Mouse (Mus musculus): ENCODE data around the gene Snx14.
"Not testable (repeated sequence)": the region's sequence is repeated elsewhere in the genome, so short reads cannot be mapped to it uniquely, and the experiment has no call there.

Gene Snx14

GRCm38 (mm10) chr9:88438555-88439237, at the start of gene Snx14:
Gene Snx14, minus strand, starts transcription at chr9:88438958.
- DNase-seq (ENCODE audit: low spot score), result peak; percentile 91

- no peak for DNase-seq (ENCODE audit: low spot score)
Measured at GRCm38 (mm10) chr9:88484531-88484930, 45.8 kb upstream of the Snx14 start.

GRCm38 (mm10) chr9:88482829-88483396, 44.2 kb upstream of the Snx14 start:
- peak; percentile 76 for DNase-seq (ENCODE audit: low spot score)

- peak; percentile 86 for DNase-seq (ENCODE audit: low spot score)
Measured at GRCm38 (mm10) chr9:88482230-88482828, 43.6 kb upstream of the Snx14 start, which contains the start of gene Syncrip. Gene Syncrip, minus strand, starts transcription at chr9:88482574.

GRCm38 (mm10) chr9:88481791-88482160, 43.0 kb upstream of the Snx14 start:
- DNase-seq (ENCODE audit: low spot score), result peak; percentile 46

GRCm38 (mm10) chr9:88481061-88481790, 42.5 kb upstream of the Snx14 start:
- peak; percentile 18 for DNase-seq (ENCODE audit: low spot score)

GRCm38 (mm10) chr9:88480120-88480519, 41.4 kb upstream of the Snx14 start:
- DNase-seq (ENCODE audit: low spot score), result no peak

GRCm38 (mm10) chr9:88476138-88476537, 37.4 kb upstream of the Snx14 start:
- no peak for DNase-seq (ENCODE audit: low spot score)

- not testable (repeated sequence) for DNase-seq (ENCODE audit: low spot score)
Measured at GRCm38 (mm10) chr9:88461017-88461416, 22.3 kb upstream of the Snx14 start.

GRCm38 (mm10) chr9:88439991-88440390, 1.2 kb upstream of the Snx14 start:
- no peak for DNase-seq (ENCODE audit: low spot score)

GRCm38 (mm10) chr9:88439238-88439600, 461 bp upstream of the Snx14 start:
- no peak for DNase-seq (ENCODE audit: low spot score)

- no peak for DNase-seq (ENCODE audit: low spot score)
Measured at GRCm38 (mm10) chr9:88438237-88438554, 562 bp downstream of the Snx14 start.

GRCm38 (mm10) chr9:88437342-88438236, 1.2 kb downstream of the Snx14 start:
- DNase-seq (ENCODE audit: low spot score), result no peak

- no peak for DNase-seq (ENCODE audit: low spot score)
Measured at GRCm38 (mm10) chr9:88424356-88424755, 14.4 kb downstream of the Snx14 start.

GRCm38 (mm10) chr9:88422428-88422827, 16.3 kb downstream of the Snx14 start:
- no peak for DNase-seq (ENCODE audit: low spot score)

GRCm38 (mm10) chr9:88416752-88417151, 22.0 kb downstream of the Snx14 start:
- DNase-seq (ENCODE audit: low spot score), result no peak

- DNase-seq (ENCODE audit: low spot score), result no peak
Measured at GRCm38 (mm10) chr9:88409978-88410377, 28.8 kb downstream of the Snx14 start.

GRCm38 (mm10) chr9:88404515-88404914, 34.2 kb downstream of the Snx14 start:
- no peak for DNase-seq (ENCODE audit: low spot score)

- DNase-seq (ENCODE audit: low spot score), result no peak
Measured at GRCm38 (mm10) chr9:88404088-88404487, 34.7 kb downstream of the Snx14 start.

- no peak for DNase-seq (ENCODE audit: low spot score)
Measured at GRCm38 (mm10) chr9:88398461-88398860, 40.3 kb downstream of the Snx14 start.

GRCm38 (mm10) chr9:88394852-88395251, 43.9 kb downstream of the Snx14 start:
- DNase-seq (ENCODE audit: low spot score), result no peak

GRCm38 (mm10) chr9:88388826-88389225, 49.9 kb downstream of the Snx14 start:
- no peak for DNase-seq (ENCODE audit: low spot score)

All from ovary, postnatal 14 days (tissue).